Mouse (Mus musculus) spleen, embryonic (tissue): ENCODE results near the gene Kat7.

Experiments used
- CTCF ChIA-PET: fragments of 350-600 bp; sonication (Branson Sonifier 250); formaldehyde crosslinking; loops from one replicate; lab custom pipeline; 2022; lab: Charles Lee

The Kat7 gene

GRCm38 (mm10) chr11:95334448-95335060 is 24.5 kb upstream of the Kat7 start:
- CTCF ChIA-PET: interaction anchor here (0.5 to 0.6 kb wide), 2 partner anchors 22 to 51 kb away, joined by 3 read pairs; no protein-coding TSS in a partner anchor

GRCm38 (mm10) chr11:95333805-95334204 is 23.8 kb upstream of the Kat7 start:
- CTCF ChIA-PET: interaction anchor here (0.5 kb wide), 1 partner anchor 21 kb away, joined by 3 read pairs; no protein-coding TSS in a partner anchor

GRCm38 (mm10) chr11:95333209-95333608 is 23.2 kb upstream of the Kat7 start:
- CTCF ChIA-PET: no interaction called here

- CTCF ChIA-PET: no interaction called here
These were observed 20.6 kb upstream of the Kat7 start for GRCm38 (mm10) chr11:95330662-95331061.

GRCm38 (mm10) chr11:95328629-95329028 is 18.6 kb upstream of the Kat7 start:
- CTCF ChIA-PET: no interaction called here

- CTCF ChIA-PET: no interaction called here
These were observed 16.2 kb upstream of the Kat7 start for GRCm38 (mm10) chr11:95326243-95326642.

- CTCF ChIA-PET: interaction anchor here (0.5 to 0.6 kb wide), 2 partner anchors 131 to 981 kb away, joined by 3 read pairs; no protein-coding TSS in a partner anchor
These were observed 15.8 kb upstream of the Kat7 start for GRCm38 (mm10) chr11:95325832-95326231.

GRCm38 (mm10) chr11:95324181-95324580 is 14.1 kb upstream of the Kat7 start:
- CTCF ChIA-PET: interaction anchor here (0.6 to 0.7 kb wide), 3 partner anchors 74 to 189 kb away, joined by 3 to 6 read pairs (median 4); no protein-coding TSS in a partner anchor

GRCm38 (mm10) chr11:95320010-95320409 is 10.0 kb upstream of the Kat7 start:
- CTCF ChIA-PET: no interaction called here

GRCm38 (mm10) chr11:95319506-95319905 is 9.5 kb upstream of the Kat7 start:
- CTCF ChIA-PET: interaction anchor here (0.7 kb wide), 2 partner anchors 49 to 187 kb away, joined by 4 to 5 read pairs; no protein-coding TSS in a partner anchor

- CTCF ChIA-PET: interaction anchor here (1.1 kb wide), 1 partner anchor 13 kb away, joined by 3 read pairs; no protein-coding TSS in a partner anchor
These were observed 8.1 kb upstream of the Kat7 start for GRCm38 (mm10) chr11:95318116-95318515.

- CTCF ChIA-PET: no interaction called here
These were observed 5.3 kb upstream of the Kat7 start for GRCm38 (mm10) chr11:95315215-95315955.

GRCm38 (mm10) chr11:95311425-95311807 is 1.4 kb upstream of the Kat7 start:
- CTCF ChIA-PET: no interaction called here

- CTCF ChIA-PET: interaction anchor here (0.6 to 0.7 kb wide), 3 partner anchors 11 to 340 kb away, joined by 3 read pairs; no protein-coding TSS in a partner anchor
These were observed 790 bp upstream of the Kat7 start for GRCm38 (mm10) chr11:95310648-95311424.

GRCm38 (mm10) chr11:95309510-95310006 is 488 bp downstream of the Kat7 start:
- CTCF ChIA-PET: interaction anchor here (0.8 kb wide), 1 partner anchor 44 kb away, joined by 3 read pairs; no protein-coding TSS in a partner anchor

GRCm38 (mm10) chr11:95307526-95307925 is 2.5 kb downstream of the Kat7 start:
- CTCF ChIA-PET: interaction anchor here (0.7 to 1.1 kb wide), 2 partner anchors 13 to 26 kb away, joined by 3 to 5 read pairs; no protein-coding TSS in a partner anchor

GRCm38 (mm10) chr11:95305600-95305999 is 4.4 kb downstream of the Kat7 start:
- CTCF ChIA-PET: no interaction called here

- CTCF ChIA-PET: no interaction called here
These were observed 8.3 kb downstream of the Kat7 start for GRCm38 (mm10) chr11:95301772-95302171.

- CTCF ChIA-PET: no interaction called here
These were observed 10.2 kb downstream of the Kat7 start for GRCm38 (mm10) chr11:95299886-95300285.

GRCm38 (mm10) chr11:95298146-95298545 is 11.9 kb downstream of the Kat7 start:
- CTCF ChIA-PET: interaction anchor here (0.7 kb wide), 1 partner anchor 43 kb away, joined by 4 read pairs; no protein-coding TSS in a partner anchor

- CTCF ChIA-PET: interaction anchor here (0.7 kb wide), 1 partner anchor 41 kb away, joined by 4 read pairs; no protein-coding TSS in a partner anchor
These were observed 14.3 kb downstream of the Kat7 start for GRCm38 (mm10) chr11:95295736-95296135.
